Mouse (Mus musculus): ENCODE results near the gene Smndc1. TPM values are rescaled to one million over a fixed set of nuclear protein-coding genes. Genes with fewer than 3 reads are reported as not detected.

The Smndc1 gene
- polyA plus RNA-seq, 1 experiment from 2014 or later: 61.2 TPM

DNA sequence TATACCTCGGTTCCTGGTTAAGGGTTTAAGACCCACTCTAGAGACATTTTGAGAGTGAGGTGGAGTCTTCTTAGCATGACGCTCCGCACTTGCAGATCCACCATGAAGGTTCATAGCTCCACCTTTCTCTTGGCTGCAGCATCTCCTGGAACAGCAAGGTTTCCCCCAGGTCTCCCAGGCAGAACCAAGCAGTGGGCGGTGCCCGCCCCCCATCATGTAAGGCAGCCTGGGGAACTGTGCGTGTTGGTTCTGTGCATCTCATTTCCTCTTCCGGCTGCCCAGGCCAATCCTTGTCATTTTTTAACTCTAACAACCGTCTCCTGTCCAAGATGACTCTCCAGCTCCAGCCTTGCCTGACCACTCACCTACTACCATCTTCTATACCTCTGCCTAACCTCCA lies 35.4 kb upstream of the Smndc1 start:
- Histone ChIP-seq H3K27me3 (ENCODE audit: control insufficient read depth, insufficient read depth, low read length) (0 out of 2 replicates have a peak, but pooled peaks cover 2% of the 10 kb centered on the region), H3K4me1 (ENCODE audit: control insufficient read depth, insufficient read depth, low read length) (peaks cover 2% of the 10 kb centered on the region), H3K36me3 (ENCODE audit: control insufficient read depth, insufficient read depth, low read length) (no peaks in the 10 kb centered on the region), H3K27ac (ENCODE audit: low read depth, low read length) (no peak overlapping the region), H3K9ac (ENCODE audit: low read length) (no peak overlapping the region), H3K4me2 (no peak overlapping the region), H3K4me3 (ENCODE audit: low read depth, low read length) (no peak overlapping the region), H3K9me3 (ENCODE audit: control insufficient read depth, low read length) (no peaks in the 10 kb centered on the region)
- 93% methylated on average over 8 of the region's 8 CpGs for WGBS
- DNase-seq (ENCODE audit: low spot score, missing footprints) (no peak), ATAC-seq (ENCODE audit: low FRiP score) (no peak)

DNA sequence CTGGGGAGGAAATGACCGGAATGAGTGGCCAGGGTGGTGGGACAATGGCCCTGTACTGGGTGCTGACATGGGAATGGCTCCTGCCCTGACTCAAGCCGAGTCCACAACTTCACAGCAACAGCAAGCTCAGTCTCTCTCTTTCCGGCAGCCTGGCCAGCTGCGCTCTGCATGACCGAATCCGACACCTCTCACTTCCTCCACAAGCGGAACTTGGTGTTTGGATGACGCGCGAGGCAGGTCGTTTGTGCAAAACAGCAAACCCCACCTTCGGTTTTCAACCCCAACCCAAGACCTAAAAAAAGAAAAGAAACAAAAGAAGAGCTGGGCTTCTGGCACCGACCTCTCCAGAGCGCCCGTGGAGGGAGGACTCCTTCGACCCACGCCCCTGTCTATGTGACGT lies 34.3 kb upstream of the Smndc1 start:
- H3K9ac ChIP-seq (ENCODE audit: low read length): no peak overlapping the region
- H3K4me3 ChIP-seq (ENCODE audit: low read depth, low read length): no peak overlapping the region
- H3K27ac ChIP-seq (ENCODE audit: low read depth, low read length): no peak overlapping the region
- DNase-seq (ENCODE audit: low spot score, missing footprints) (no peak), ATAC-seq (ENCODE audit: low FRiP score) (no peak)
- H3K36me3 ChIP-seq (ENCODE audit: control insufficient read depth, insufficient read depth, low read length): no peaks in the 10 kb centered on the region
- H3K4me1 ChIP-seq (ENCODE audit: control insufficient read depth, insufficient read depth, low read length): peaks cover 3% of the 10 kb centered on the region
- no peak overlapping the region for H3K4me2 ChIP-seq
- 71% methylated on average over 18 of the region's 18 CpGs for WGBS
- no peaks in the 10 kb centered on the region for H3K9me3 ChIP-seq (ENCODE audit: control insufficient read depth, low read length)
- 0 out of 2 replicates have a peak, but pooled peaks cover 2% of the 10 kb centered on the region for H3K27me3 ChIP-seq (ENCODE audit: control insufficient read depth, insufficient read depth, low read length)

GRCm38 (mm10) chr19:53423816-53424465 lies 33.6 kb upstream of the Smndc1 start:
- H3K4me2 ChIP-seq: no peak overlapping the region
- no peak overlapping the region for H3K9ac ChIP-seq (ENCODE audit: low read length)
- H3K36me3 ChIP-seq (ENCODE audit: control insufficient read depth, insufficient read depth, low read length): no peaks in the 10 kb centered on the region
- H3K9me3 ChIP-seq (ENCODE audit: control insufficient read depth, low read length): no peaks in the 10 kb centered on the region
- no peak for ATAC-seq (ENCODE audit: low FRiP score)
- no peak overlapping the region for H3K4me3 ChIP-seq (ENCODE audit: low read depth, low read length)
- peaks cover 3% of the 10 kb centered on the region for H3K4me1 ChIP-seq (ENCODE audit: control insufficient read depth, insufficient read depth, low read length)
- 65% methylated on average over 17 of the region's 17 CpGs for WGBS
- DNase-seq (ENCODE audit: low spot score, missing footprints): no peak
- H3K27me3 ChIP-seq (ENCODE audit: control insufficient read depth, insufficient read depth, low read length): 0 out of 2 replicates have a peak, but pooled peaks cover 2% of the 10 kb centered on the region
- no peak overlapping the region for H3K27ac ChIP-seq (ENCODE audit: low read depth, low read length)

DNA sequence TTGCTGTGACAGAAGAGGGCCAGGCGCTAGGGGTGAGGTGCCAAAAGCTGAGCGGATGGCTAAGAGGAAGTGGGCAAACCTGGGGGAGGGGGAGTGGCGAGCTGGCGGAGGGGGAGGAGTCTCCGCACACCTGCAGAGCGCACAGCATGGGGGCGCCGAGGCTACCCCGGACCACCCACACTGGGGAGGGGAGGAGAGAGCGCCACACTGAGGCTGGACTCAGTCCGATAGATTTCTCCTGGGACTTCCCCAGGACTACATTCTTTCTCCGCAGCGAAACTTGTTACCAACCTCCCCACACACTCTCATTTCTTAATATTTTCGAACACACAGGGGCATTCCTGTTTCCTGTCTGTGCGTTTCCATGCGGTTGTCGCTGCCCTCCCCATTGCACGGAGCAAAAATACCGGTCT lies 33.0 kb upstream of the Smndc1 start:
- peaks cover 3% of the 10 kb centered on the region for H3K4me1 ChIP-seq (ENCODE audit: control insufficient read depth, insufficient read depth, low read length)
- no peak overlapping the region for H3K27ac ChIP-seq (ENCODE audit: low read depth, low read length)
- DNase-seq (ENCODE audit: low spot score, missing footprints): no peak
- H3K27me3 ChIP-seq (ENCODE audit: control insufficient read depth, insufficient read depth, low read length): 0 out of 2 replicates have a peak, but pooled peaks cover 2% of the 10 kb centered on the region
- H3K9me3 ChIP-seq (ENCODE audit: control insufficient read depth, low read length): no peaks in the 10 kb centered on the region
- H3K9ac ChIP-seq (ENCODE audit: low read length): no peak overlapping the region
- H3K4me3 ChIP-seq (ENCODE audit: low read depth, low read length): no peak overlapping the region
- ATAC-seq (ENCODE audit: low FRiP score): no peak
- H3K36me3 ChIP-seq (ENCODE audit: control insufficient read depth, insufficient read depth, low read length): no peaks in the 10 kb centered on the region
- 24% methylated on average over 19 of the region's 19 CpGs for WGBS
- no peak overlapping the region for H3K4me2 ChIP-seq

- 75% methylated on average over 17 of the region's 18 CpGs for WGBS
- H3K4me3 ChIP-seq (ENCODE audit: low read depth, low read length): no peak overlapping the region
- no peak for DNase-seq (ENCODE audit: low spot score, missing footprints)
Observed at GRCm38 (mm10) chr19:53422358-53423308, 32.3 kb upstream of the Smndc1 start.

GRCm38 (mm10) chr19:53421583-53422188 lies 31.3 kb upstream of the Smndc1 start:
- ATAC-seq (ENCODE audit: low FRiP score): peak; percentile 53

More at GRCm38 (mm10) chr19:53422358-53423308, 32.3 kb upstream of the Smndc1 start:
- Histone ChIP-seq H3K4me1 (ENCODE audit: control insufficient read depth, insufficient read depth, low read length) (peaks cover 3% of the 10 kb centered on the region), H3K9ac (ENCODE audit: low read length) (no peak overlapping the region), H3K27me3 (ENCODE audit: control insufficient read depth, insufficient read depth, low read length) (0 out of 2 replicates have a peak, but pooled peaks cover 2% of the 10 kb centered on the region), H3K9me3 (ENCODE audit: control insufficient read depth, low read length) (no peaks in the 10 kb centered on the region), H3K27ac (ENCODE audit: low read depth, low read length) (no peak overlapping the region), H3K36me3 (ENCODE audit: control insufficient read depth, insufficient read depth, low read length) (no peaks in the 10 kb centered on the region), H3K4me2 (no peak overlapping the region)
- no peak for ATAC-seq (ENCODE audit: low FRiP score)

DNA sequence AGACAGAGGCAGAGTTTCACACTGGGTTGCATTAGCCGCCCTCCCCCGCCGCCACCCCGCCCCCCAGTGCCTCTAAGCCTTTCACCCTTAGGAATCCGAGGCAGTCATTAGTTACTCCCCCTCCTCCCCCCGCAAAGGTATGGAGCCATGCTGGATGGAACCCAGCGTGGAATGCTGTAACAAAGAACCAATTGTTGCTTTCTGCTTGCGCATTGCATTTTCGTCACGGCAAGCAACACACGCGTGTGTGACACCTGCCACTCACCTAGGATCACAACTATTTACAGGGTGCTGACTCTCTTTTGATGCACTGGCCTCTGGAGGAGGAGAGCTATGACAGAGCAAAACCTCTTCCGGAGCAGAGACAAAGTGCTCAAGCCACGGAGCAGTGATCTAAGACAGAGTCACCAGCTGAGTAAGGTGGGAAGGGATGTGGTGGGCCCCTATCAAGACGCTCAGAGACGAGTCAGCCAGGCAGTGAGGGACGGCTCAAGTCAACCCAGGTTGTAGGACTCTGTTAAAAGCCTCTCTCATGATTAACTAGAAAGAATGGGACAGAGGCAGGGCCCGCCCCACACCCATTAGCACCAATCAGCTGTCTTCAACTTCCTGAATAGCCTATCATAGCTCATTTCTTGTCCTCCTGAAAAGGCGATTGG lies 30.7 kb upstream of the Smndc1 start:
- 2% methylated on average over 19 of the region's 19 CpGs for WGBS

More at GRCm38 (mm10) chr19:53421583-53422188, 31.3 kb upstream of the Smndc1 start:
- H3K4me2 ChIP-seq: peak overlapping the region; percentile 73
- no peak for DNase-seq (ENCODE audit: low spot score, missing footprints)
- peak overlapping the region; percentile 39 for H3K4me3 ChIP-seq (ENCODE audit: low read depth, low read length)
- peak overlapping the region; percentile 52 for H3K9ac ChIP-seq (ENCODE audit: low read length)
- H3K36me3 ChIP-seq (ENCODE audit: control insufficient read depth, insufficient read depth, low read length): no peaks in the 10 kb centered on the region
- H3K27ac ChIP-seq (ENCODE audit: low read depth, low read length): no peak overlapping the region
- no peaks in the 10 kb centered on the region for H3K9me3 ChIP-seq (ENCODE audit: control insufficient read depth, low read length)
- 3% methylated on average over 6 of the region's 6 CpGs for WGBS
- H3K27me3 ChIP-seq (ENCODE audit: control insufficient read depth, insufficient read depth, low read length): 0 out of 2 replicates have a peak, but pooled peaks cover 2% of the 10 kb centered on the region
- peaks cover 3% of the 10 kb centered on the region for H3K4me1 ChIP-seq (ENCODE audit: control insufficient read depth, insufficient read depth, low read length)

DNA sequence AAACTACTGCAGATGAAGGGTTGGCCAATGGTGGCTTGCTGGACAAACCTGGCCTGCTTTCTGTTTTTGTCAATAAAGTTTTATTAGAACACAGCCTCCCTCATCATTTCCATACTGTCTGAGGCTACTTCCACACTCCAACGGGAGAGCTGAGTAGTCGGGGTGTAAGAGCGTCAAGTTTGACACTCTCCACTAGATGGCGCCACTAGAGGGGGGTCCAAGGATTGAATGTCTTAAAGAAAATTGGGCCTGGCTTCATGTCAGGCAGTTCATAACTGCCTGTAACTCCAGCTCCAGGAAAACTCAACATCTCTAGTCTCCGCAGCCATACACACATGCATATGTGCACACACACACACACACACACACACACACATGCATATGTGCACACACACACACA lies 29.5 kb upstream of the Smndc1 start:
- ATAC-seq (ENCODE audit: low FRiP score) (no peak), DNase-seq (ENCODE audit: low spot score, missing footprints) (peak; percentile 86)
- H3K4me3 ChIP-seq (ENCODE audit: low read depth, low read length): no peak overlapping the region
- H3K4me1 ChIP-seq (ENCODE audit: control insufficient read depth, insufficient read depth, low read length): peaks cover 3% of the 10 kb centered on the region
- no peak overlapping the region for H3K4me2 ChIP-seq
- H3K36me3 ChIP-seq (ENCODE audit: control insufficient read depth, insufficient read depth, low read length): no peaks in the 10 kb centered on the region
- WGBS: 55% methylated on average over 5 of the region's 5 CpGs
- no peak overlapping the region for H3K27ac ChIP-seq (ENCODE audit: low read depth, low read length)
- 0 out of 2 replicates have a peak, but pooled peaks cover 2% of the 10 kb centered on the region for H3K27me3 ChIP-seq (ENCODE audit: control insufficient read depth, insufficient read depth, low read length)
- H3K9ac ChIP-seq (ENCODE audit: low read length): no peak overlapping the region
- H3K9me3 ChIP-seq (ENCODE audit: control insufficient read depth, low read length): no peaks in the 10 kb centered on the region

More for the DNA sequence above, 30.7 kb upstream of the Smndc1 start:
- Histone ChIP-seq H3K4me2 (peak overlapping the region; percentile 73), H3K27ac (ENCODE audit: low read depth, low read length) (peak overlapping the region; percentile 20; the same call in 1 of the 2 replicates), H3K4me1 (ENCODE audit: control insufficient read depth, insufficient read depth, low read length) (peaks cover 3% of the 10 kb centered on the region), H3K4me3 (ENCODE audit: low read depth, low read length) (peak overlapping the region; percentile 39), H3K27me3 (ENCODE audit: control insufficient read depth, insufficient read depth, low read length) (0 out of 2 replicates have a peak, but pooled peaks cover 2% of the 10 kb centered on the region), H3K36me3 (ENCODE audit: control insufficient read depth, insufficient read depth, low read length) (no peaks in the 10 kb centered on the region), H3K9me3 (ENCODE audit: control insufficient read depth, low read length) (no peaks in the 10 kb centered on the region), H3K9ac (ENCODE audit: low read length) (peak overlapping the region; percentile 52)
- ATAC-seq (ENCODE audit: low FRiP score): peak; percentile 96
- peak; percentile 96 for DNase-seq (ENCODE audit: low spot score, missing footprints)

All from midbrain, embryonic 11.5 days (tissue).